Mouse (Mus musculus): ENCODE measurements around the gene Ano2.

Gene Ano2

GRCm38 (mm10) chr6:126088489-126089265 is 398.5 kb downstream of the Ano2 start:
- DNase-seq, result no peak
